In the genomic region with DNA sequence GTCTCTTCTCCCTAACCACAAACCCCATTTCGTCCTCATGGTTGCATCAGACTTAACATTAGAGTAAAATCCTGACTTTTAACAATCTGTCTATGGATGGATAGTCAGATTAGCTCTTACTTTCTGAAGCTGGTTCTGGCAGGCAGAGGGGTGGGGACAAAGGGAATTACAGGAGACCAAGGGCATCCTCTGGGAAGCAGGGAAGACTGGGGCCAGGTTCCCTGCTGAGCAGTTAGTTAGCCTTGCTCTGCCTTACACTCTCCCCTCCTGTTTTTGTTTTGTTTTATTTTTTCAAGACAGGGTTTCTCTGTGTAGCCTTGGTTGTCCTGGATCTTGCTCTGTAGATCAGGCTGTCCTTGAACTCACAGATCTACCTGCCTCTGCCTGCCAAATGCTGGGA, we compare ENCODE assay signal across 12 mouse cellular contexts.
"Had no signal": no experiment of that assay in that cellular context is flagged by ENCODE, and none has a peak within 500 bp of the region (broad histone marks: within the 10 kb centered on the region; RNA-seq: fewer than 3 reads in every experiment).

No protein-coding gene starts in this region.

- DNase-seq: retina, postnatal 1 day; right cerebral cortex, adult 18-20 months; right cerebral cortex, postnatal 14 days; right cerebral cortex, postnatal 25 days; right cerebral cortex, postnatal 4 days; spleen, adult 18-20 months; thymus, adult 18-20 months; thymus, adult 2 months; thymus, postnatal 14 days; thymus, postnatal 25 days; thymus, postnatal 36 days; thymus, postnatal 4 days had no signal
